Mouse (Mus musculus) ovary, adult 18-20 months (tissue): ENCODE data around the gene Chka.
A peak's percentile ranks its signal among the peaks of the same experiment; 100 is the strongest.

Source experiments
- DNase-seq: peaks from one replicate; pipeline ENCODE4 v3.0.0; 2022; ENCODE audit warnings: low spot score, mixed read lengths

Chka gene

GRCm38 (mm10) chr19:3916727-3917126 lies 65.2 kb downstream of the Chka start:
- no peak for DNase-seq

- no peak for DNase-seq
These were observed 68.4 kb downstream of the Chka start for GRCm38 (mm10) chr19:3919928-3920327.

GRCm38 (mm10) chr19:3922661-3923371 lies 71.2 kb downstream of the Chka start:
- no peak for DNase-seq

- DNase-seq: no peak
These were observed 72.0 kb downstream of the Chka start for GRCm38 (mm10) chr19:3923586-3923985.

GRCm38 (mm10) chr19:3924190-3924589 lies 72.6 kb downstream of the Chka start:
- DNase-seq: peak; percentile 58

GRCm38 (mm10) chr19:3924868-3925267 lies 73.3 kb downstream of the Chka start:
- no peak for DNase-seq

GRCm38 (mm10) chr19:3925859-3926258 lies 74.3 kb downstream of the Chka start:
- no peak for DNase-seq

GRCm38 (mm10) chr19:3926279-3926678 lies 74.7 kb downstream of the Chka start:
- no peak for DNase-seq

GRCm38 (mm10) chr19:3926685-3927084 lies 75.1 kb downstream of the Chka start:
- DNase-seq: no peak

GRCm38 (mm10) chr19:3927989-3928388 lies 76.4 kb downstream of the Chka start:
- no peak for DNase-seq

- DNase-seq: no peak
These were observed 77.2 kb downstream of the Chka start for GRCm38 (mm10) chr19:3928779-3929178.

GRCm38 (mm10) chr19:3929211-3929941 lies 77.8 kb downstream of the Chka start, which contains the start of gene Aldh3b1:
Gene Aldh3b1, minus strand, starts transcription at chr19:3929808.
- peak; percentile 92 for DNase-seq

GRCm38 (mm10) chr19:3930262-3931057 lies 78.9 kb downstream of the Chka start:
- DNase-seq: no peak

GRCm38 (mm10) chr19:3931716-3932115 lies 80.1 kb downstream of the Chka start:
- DNase-seq: no peak

- peak; percentile 62 for DNase-seq
These were observed 83.7 kb downstream of the Chka start, which contains the start of gene Unc93b1 for GRCm38 (mm10) chr19:3935032-3935895. Gene Unc93b1, plus strand, starts transcription at chr19:3935186.

- DNase-seq: no peak
These were observed 84.6 kb downstream of the Chka start for GRCm38 (mm10) chr19:3935896-3936850.

- DNase-seq: no peak
These were observed 90.7 kb downstream of the Chka start for GRCm38 (mm10) chr19:3942315-3942714.

- DNase-seq: no peak
These were observed 91.6 kb downstream of the Chka start for GRCm38 (mm10) chr19:3942986-3943735.
